Mouse (Mus musculus) cortical plate, adult 2 months (tissue): Measurements from ENCODE around the gene Krtap3-1.

Experiments
- CTCF ChIP-seq: fragments of 200-500 bp; IDR thresholded peaks from 2 replicates; pipeline ENCODE4 v1.5.1; 2011; ENCODE audit warnings: mild to moderate bottlenecking, control low read depth, low read length; ENCODE audit not compliant: insufficient read depth; ENCODE audit errors: extremely low read depth
- POLR2A ChIP-seq: fragments of 200-500 bp; IDR thresholded peaks from 2 replicates; pipeline ENCODE4 v1.6.1; 2011; ENCODE audit warnings: mild to moderate bottlenecking, low read length, control low read depth; ENCODE audit not compliant: insufficient read depth; ENCODE audit errors: extremely low read depth

DNA sequence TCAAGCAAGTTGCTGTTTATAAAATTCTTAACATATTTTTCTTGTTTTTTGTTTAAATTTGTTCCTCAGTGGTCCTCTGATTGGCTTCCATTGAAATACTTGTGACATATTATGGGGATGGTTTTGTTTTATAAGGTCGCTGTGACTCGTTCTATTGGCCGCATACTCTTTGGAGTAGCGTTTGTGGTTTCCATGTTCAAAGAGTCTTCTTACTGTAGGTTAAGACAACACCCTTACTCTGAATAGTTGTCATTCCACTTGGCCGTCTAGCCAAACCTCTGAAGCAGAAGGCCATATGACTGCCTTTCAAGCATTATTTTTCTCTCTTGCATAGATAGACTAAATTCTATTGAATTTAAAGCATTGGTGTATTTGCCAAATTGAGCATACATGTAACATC lies 14.6 kb upstream of the Krtap3-1 start:
- no peak for TF ChIP-seq POLR2A
- TF ChIP-seq CTCF: no peak
